Mouse (Mus musculus): ENCODE results near the gene Ddi2. TPM values are rescaled to one million over a fixed set of nuclear protein-coding genes. Genes with fewer than 3 reads are reported as not detected.

Gene Ddi2
- total RNA-seq, 2 experiments from 2014 or later = 29.8 to 35.1 TPM

GRCm38 (mm10) chr4:141636693-141637092 lies 86.5 kb downstream of the Ddi2 start:
- ATAC-seq (replicated peaks; ENCODE audit: low FRiP score, poor library complexity, severe bottlenecking) = no peak

GRCm38 (mm10) chr4:141635991-141636390 lies 87.2 kb downstream of the Ddi2 start:
- no peak for ATAC-seq (replicated peaks; ENCODE audit: low FRiP score, poor library complexity, severe bottlenecking)

- no peak for ATAC-seq (replicated peaks; ENCODE audit: low FRiP score, poor library complexity, severe bottlenecking)
Measured at GRCm38 (mm10) chr4:141632111-141632873, 90.9 kb downstream of the Ddi2 start.

- ATAC-seq (replicated peaks; ENCODE audit: low FRiP score, poor library complexity, severe bottlenecking) = no peak
Measured at GRCm38 (mm10) chr4:141631250-141631649, 92.0 kb downstream of the Ddi2 start.

GRCm38 (mm10) chr4:141630021-141630420 lies 93.2 kb downstream of the Ddi2 start:
- ATAC-seq (replicated peaks; ENCODE audit: low FRiP score, poor library complexity, severe bottlenecking) = no peak

- no peak for ATAC-seq (replicated peaks; ENCODE audit: low FRiP score, poor library complexity, severe bottlenecking)
Measured at GRCm38 (mm10) chr4:141628661-141629060, 94.6 kb downstream of the Ddi2 start.

Other genes starting within 250 kb of the Ddi2 start
- 72.9 and 77.1 TPM in 2 replicates for gene Spen, start 184.8 kb downstream of the Ddi2 start, total RNA-seq (2015; ENCODE audit: low replicate concordance)
- gene Spen, start 184.8 kb downstream of the Ddi2 start, total RNA-seq (2017; ENCODE audit: low replicate concordance) = 132 and 139 TPM in 2 replicates
- 0.72 and 2.9 TPM in 2 replicates for gene Fblim1, start 117.3 kb downstream of the Ddi2 start, total RNA-seq (2015; ENCODE audit: low replicate concordance)
- 0.77 TPM in 1 of 2 replicates, not detected in the other for gene Fblim1, start 117.3 kb downstream of the Ddi2 start, total RNA-seq (2017; ENCODE audit: low replicate concordance)
- gene Tmem82, start 104.8 kb downstream of the Ddi2 start, total RNA-seq (2015; ENCODE audit: low replicate concordance) = not detected in 2 replicates
- not detected in 2 replicates for gene Tmem82, start 104.8 kb downstream of the Ddi2 start, total RNA-seq (2017; ENCODE audit: low replicate concordance)
- gene Slc25a34, start 99.6 kb downstream of the Ddi2 start, total RNA-seq (2015; ENCODE audit: low replicate concordance) = not detected in 2 replicates
- gene Slc25a34, start 99.6 kb downstream of the Ddi2 start, total RNA-seq (2017; ENCODE audit: low replicate concordance) = not detected in 2 replicates
- 10.1 and 17.3 TPM in 2 replicates for gene Plekhm2, start 58.5 kb downstream of the Ddi2 start, total RNA-seq (2015; ENCODE audit: low replicate concordance)
- 2.3 and 4.9 TPM in 2 replicates for gene Plekhm2, start 58.5 kb downstream of the Ddi2 start, total RNA-seq (2017; ENCODE audit: low replicate concordance)
- not detected in 2 replicates for gene Rsc1a1, start 37.8 kb downstream of the Ddi2 start, total RNA-seq (2015; ENCODE audit: low replicate concordance)
- gene Rsc1a1, start 37.8 kb downstream of the Ddi2 start, total RNA-seq (2017; ENCODE audit: low replicate concordance) = not detected in 2 replicates
- gene Agmat, start 23.3 kb upstream of the Ddi2 start, total RNA-seq (2015; ENCODE audit: low replicate concordance) = 1.3 TPM in 1 of 2 replicates, not detected in the other
- gene Agmat, start 23.3 kb upstream of the Ddi2 start, total RNA-seq (2017; ENCODE audit: low replicate concordance) = not detected in 2 replicates
- gene Dnajc16, start 67.5 kb upstream of the Ddi2 start, total RNA-seq (2015; ENCODE audit: low replicate concordance) = 16.2 and 25.2 TPM in 2 replicates
- gene Dnajc16, start 67.5 kb upstream of the Ddi2 start, total RNA-seq (2017; ENCODE audit: low replicate concordance) = 11.3 and 15.1 TPM in 2 replicates
- 19.8 and 22.2 TPM in 2 replicates for gene Casp9, start 70.2 kb upstream of the Ddi2 start, total RNA-seq (2015; ENCODE audit: low replicate concordance)
- gene Casp9, start 70.2 kb upstream of the Ddi2 start, total RNA-seq (2017; ENCODE audit: low replicate concordance) = 10.4 and 19.3 TPM in 2 replicates
- not detected in 2 replicates for gene Cela2a, start 102.7 kb upstream of the Ddi2 start, total RNA-seq (2015; ENCODE audit: low replicate concordance)
- not detected in 2 replicates for gene Cela2a, start 102.7 kb upstream of the Ddi2 start, total RNA-seq (2017; ENCODE audit: low replicate concordance)
- gene Ctrc, start 122.9 kb upstream of the Ddi2 start, total RNA-seq (2015; ENCODE audit: low replicate concordance) = not detected in 2 replicates
- gene Ctrc, start 122.9 kb upstream of the Ddi2 start, total RNA-seq (2017; ENCODE audit: low replicate concordance) = not detected in 2 replicates
- 18.7 and 21.8 TPM in 2 replicates for gene Efhd2, start 151.5 kb upstream of the Ddi2 start, total RNA-seq (2015; ENCODE audit: low replicate concordance)
- gene Efhd2, start 151.5 kb upstream of the Ddi2 start, total RNA-seq (2017; ENCODE audit: low replicate concordance) = 11.4 and 18.8 TPM in 2 replicates